In genomic region chr10:67025573-67026236, GRCm38 (mm10) we compare ENCODE assay signal across 9 mouse cellular contexts.
DNase-seq lines count a peak whose midpoint lies in the region; ATAC-seq and TF ChIP-seq lines count a peak whose summit lies in the region.
"Had no signal": no experiment of that assay in that cellular context is flagged by ENCODE, and none has a peak within 500 bp of the region (broad histone marks: within the 10 kb centered on the region; RNA-seq: fewer than 3 reads in every experiment).

No protein-coding gene starts in this region.

- H3K27me3 ChIP-seq in limb, embryonic 14.5 days (ENCODE audit: control insufficient read depth, insufficient read depth, low read length): no peaks in the 10 kb centered on the region
- H3K27me3 ChIP-seq in midbrain, embryonic 14.5 days (ENCODE audit: control insufficient read depth, insufficient read depth, low read length): no peaks in the 10 kb centered on the region
- H3K27me3 ChIP-seq: CH12.LX had no signal

- H3K4me1 ChIP-seq in limb, embryonic 14.5 days (ENCODE audit: control insufficient read depth, insufficient read depth, low read length): peaks cover 19% of the 10 kb centered on the region; the same call in 1 of the 2 replicates
- H3K4me1 ChIP-seq in midbrain, embryonic 14.5 days (ENCODE audit: control insufficient read depth, insufficient read depth, low read length): peaks cover 12% of the 10 kb centered on the region; the same call in 1 of the 2 replicates

- peak overlapping the region; percentile 53; the same call in 1 of the 2 replicates for H3K27ac ChIP-seq in limb, embryonic 14.5 days (replicated peaks; ENCODE audit: low read depth, low read length)
- peak overlapping the region; percentile 52 for H3K27ac ChIP-seq in midbrain, embryonic 14.5 days (replicated peaks; ENCODE audit: low read depth, low read length)

- TF ChIP-seq POLR2A in limb, embryonic 14.5 days (IDR thresholded peaks at IDR 0.05; ENCODE audit: borderline replicate concordance, extremely low read depth, insufficient read depth, insufficient read length): no peak

- WGBS in limb, embryonic 14.5 days: 43% methylated on average over 10 of the region's 10 CpGs
- WGBS in midbrain, embryonic 14.5 days: 56% methylated on average over 10 of the region's 10 CpGs

- H3K9ac ChIP-seq in limb, embryonic 14.5 days (ENCODE audit: low read depth, low read length, severe bottlenecking): no peak overlapping the region
- no peak overlapping the region for H3K9ac ChIP-seq in midbrain, embryonic 14.5 days (replicated peaks; ENCODE audit: low read length)

- no peaks in the 10 kb centered on the region for H3K9me3 ChIP-seq in limb, embryonic 14.5 days (ENCODE audit: control insufficient read depth, low read length)
- no peaks in the 10 kb centered on the region for H3K9me3 ChIP-seq in midbrain, embryonic 14.5 days (ENCODE audit: control insufficient read depth, low read length)

- 0 out of 2 replicates have a peak overlapping the region, but pooled peaks have one; percentile 2 for H3K4me2 ChIP-seq in limb, embryonic 14.5 days (replicated peaks; ENCODE audit: low read depth, low read length, severe bottlenecking)
- no peak overlapping the region for H3K4me2 ChIP-seq in midbrain, embryonic 14.5 days (ENCODE audit: low read length)

- peak; percentile 54 for ATAC-seq in frontal cortex, adult (ENCODE audit: low TSS enrichment)
- ATAC-seq in limb, embryonic 14.5 days (ENCODE audit: low FRiP score, low read depth): peak; percentile 80; the same call in 1 of the 2 replicates
- no peak for ATAC-seq in midbrain, embryonic 14.5 days (ENCODE audit: low FRiP score, low TSS enrichment)

- H3K36me3 ChIP-seq in limb, embryonic 14.5 days (ENCODE audit: control insufficient read depth, insufficient read depth, low read length): peaks cover 11% of the 10 kb centered on the region
- H3K36me3 ChIP-seq in midbrain, embryonic 14.5 days (ENCODE audit: control insufficient read depth, insufficient read depth, low read length): 0 out of 2 replicates have a peak, but pooled peaks cover 7% of the 10 kb centered on the region

- DNase-seq in frontal cortex, postnatal 25 days (ENCODE audit: low spot score in 2 of 2): no peak
- DNase-seq in cerebellum, postnatal 36 days: peak; percentile 87 to 91
- peak; percentile 89 to 90 for DNase-seq in heart, adult 18-20 months
- peak; percentile 77 for DNase-seq in kidney, adult 18-20 months
- DNase-seq in limb, embryonic 14.5 days (ENCODE audit: low spot score): peak; percentile 83
- peak; percentile 73 for DNase-seq in midbrain, embryonic 14.5 days
- DNase-seq in urinary bladder, adult 2 months (ENCODE audit: low spot score): peak; percentile 53

- no peak overlapping the region for H3K4me3 ChIP-seq in limb, embryonic 14.5 days (replicated peaks; ENCODE audit: low read length)
- H3K4me3 ChIP-seq in midbrain, embryonic 14.5 days (replicated peaks; ENCODE audit: low read depth, low read length): no peak overlapping the region

Comparison
In these comparisons a context has a peak if more than half of its experiments do, and no peak if none do; other contexts are left out.
1. DNase-seq: peak in cerebellum, postnatal 36 days (2 of 2), heart, adult 18-20 months (2 of 2), kidney, adult 18-20 months (single experiment), limb, embryonic 14.5 days (single experiment), midbrain, embryonic 14.5 days (single experiment) and urinary bladder, adult 2 months (single experiment); none in frontal cortex, postnatal 25 days (0 of 2).